Mouse (Mus musculus) bone marrow macrophage, adult 2 months (primary cell): ENCODE data around the gene Mrps18b.

ENCODE experiments used
- CTCF ChIP-seq: IDR thresholded peaks from 2 replicates; pipeline ENCODE4 v1.5.1; 2012; ENCODE audit warnings: low read depth, mild to moderate bottlenecking, low read length, moderate library complexity
- POLR2A ChIP-seq: IDR thresholded peaks from 2 replicates; pipeline ENCODE4 v1.6.1; 2012; ENCODE audit warnings: mild to moderate bottlenecking, low read depth, low read length, borderline replicate concordance

GRCm38 (mm10) chr17:35923281-35923680, 7.1 kb upstream of the Mrps18b start:
- TF ChIP-seq CTCF (no peak), POLR2A (no peak)
